Mouse (Mus musculus): ENCODE results near the gene Mtmr4.

DNA sequence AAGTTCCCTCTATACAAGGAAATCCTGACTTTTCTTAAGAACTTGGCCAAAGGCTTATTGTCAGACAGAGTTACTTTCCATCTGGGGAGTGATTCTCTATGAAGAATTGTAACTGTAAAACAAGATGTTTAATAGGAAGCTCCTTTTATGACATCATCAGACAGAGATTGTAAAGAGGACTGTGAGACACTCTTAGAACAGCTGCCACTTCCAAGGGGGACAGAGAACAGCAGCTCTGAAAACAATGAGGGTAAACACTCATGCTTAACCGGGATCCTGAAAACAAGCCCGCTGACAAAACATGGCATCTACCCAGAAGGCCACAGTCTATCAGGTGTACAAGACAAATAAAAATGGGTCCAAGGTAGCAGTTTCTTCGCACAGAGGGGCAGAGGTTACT, 25.5 kb upstream of the Mtmr4 start, which contains the start of gene Gm11492:
- TF ChIP-seq MAFK (IDR thresholded peaks at IDR 0.05; ENCODE audit: insufficient replicate concordance, low read length) (no peak), SMC3 (IDR thresholded peaks at IDR 0.05; ENCODE audit: low read depth, low read length) (no peak), POLR2A (IDR thresholded peaks at IDR 0.05; ENCODE audit: low read depth, low read length) (no peak), CTCF (conservative IDR thresholded peaks at IDR 0.05 in 1 of 2, IDR thresholded peaks at IDR 0.05 in 1 of 2; ENCODE audit: low read depth in 2 of 2, low read length in 2 of 2) (no peak), NRF1 (IDR thresholded peaks at IDR 0.05; ENCODE audit: low read depth, low read length) (no peak), E2F4 (IDR thresholded peaks at IDR 0.05; ENCODE audit: insufficient replicate concordance, low read depth, low read length) (no peak), ZKSCAN1 (IDR thresholded peaks at IDR 0.05; ENCODE audit: borderline replicate concordance, low read depth, low read length) (no peak), ZNF384 (IDR thresholded peaks at IDR 0.05; ENCODE audit: low read depth, low read length) (no peak), MAX (IDR thresholded peaks at IDR 0.05; ENCODE audit: low read length) (no peak), CHD2 (IDR thresholded peaks at IDR 0.05; ENCODE audit: low read length) (no peak), EP300 (IDR thresholded peaks at IDR 0.05; ENCODE audit: low read length) (no peak), IRF4 (IDR thresholded peaks at IDR 0.05; ENCODE audit: low read depth, low read length) (no peak), NELFE (IDR thresholded peaks at IDR 0.05; ENCODE audit: low read depth, low read length) (no peak)

All from CH12.LX (cell line).